Mouse (Mus musculus) CH12.LX (cell line): Measurements from ENCODE around the gene Tnc.

Experiments used
- CHD1 ChIP-seq: IDR thresholded peaks from 2 replicates; pipeline ENCODE4 v1.6.1; 2012; ENCODE audit warnings: low read depth, low read length, improper control_type of control experiment, inconsistent platforms
- CTCF ChIP-seq, 2 experiments: IDR thresholded peaks in 1 of 2; conservative IDR thresholded peaks in 1 of 2; 2 replicates each; pipeline ENCODE4 v1.5.1; 2011 to 2012; ENCODE audit warnings: low read depth in 2 of 2, low read length in 2 of 2, improper control_type of control experiment in 1 of 2, inconsistent platforms in 1 of 2, mild to moderate bottlenecking in 1 of 2, moderate library complexity in 1 of 2
- E2F4 ChIP-seq: IDR thresholded peaks from 2 replicates; pipeline ENCODE4 v1.6.1; 2011; ENCODE audit warnings: low read depth, low read length, improper control_type of control experiment; ENCODE audit not compliant: insufficient replicate concordance
- GABPA ChIP-seq: IDR thresholded peaks from 2 replicates; pipeline ENCODE4 v1.6.1; 2012; ENCODE audit warnings: low read depth, low read length, improper control_type of control experiment, inconsistent platforms; ENCODE audit not compliant: insufficient replicate concordance
- MAFK ChIP-seq: IDR thresholded peaks from 2 replicates; pipeline ENCODE4 v1.6.1; 2011; ENCODE audit warnings: low read length, improper control_type of control experiment; ENCODE audit not compliant: insufficient replicate concordance
- POLR2A ChIP-seq: IDR thresholded peaks from 2 replicates; pipeline ENCODE4 v1.6.1; 2011; ENCODE audit warnings: low read depth, mild to moderate bottlenecking, improper control_type of control experiment, low read length
- POLR2AphosphoS2 ChIP-seq: IDR thresholded peaks from 2 replicates; pipeline ENCODE4 v1.6.1; 2011; ENCODE audit warnings: low read depth, low read length, improper control_type of control experiment
- RCOR1 ChIP-seq: conservative IDR thresholded peaks from 2 replicates; pipeline ENCODE4 v1.6.1; 2012; ENCODE audit warnings: low read depth, mild to moderate bottlenecking, inconsistent platforms, low read length, improper control_type of control experiment
- TBP ChIP-seq: conservative IDR thresholded peaks from 2 replicates; pipeline ENCODE4 v1.6.1; 2011; ENCODE audit warnings: low read depth, low read length, improper control_type of control experiment
- ZC3H11A ChIP-seq: IDR thresholded peaks from 2 replicates; pipeline ENCODE4 v1.6.1; 2012; ENCODE audit warnings: low read depth, mild to moderate bottlenecking, inconsistent platforms, low read length, improper control_type of control experiment

DNA sequence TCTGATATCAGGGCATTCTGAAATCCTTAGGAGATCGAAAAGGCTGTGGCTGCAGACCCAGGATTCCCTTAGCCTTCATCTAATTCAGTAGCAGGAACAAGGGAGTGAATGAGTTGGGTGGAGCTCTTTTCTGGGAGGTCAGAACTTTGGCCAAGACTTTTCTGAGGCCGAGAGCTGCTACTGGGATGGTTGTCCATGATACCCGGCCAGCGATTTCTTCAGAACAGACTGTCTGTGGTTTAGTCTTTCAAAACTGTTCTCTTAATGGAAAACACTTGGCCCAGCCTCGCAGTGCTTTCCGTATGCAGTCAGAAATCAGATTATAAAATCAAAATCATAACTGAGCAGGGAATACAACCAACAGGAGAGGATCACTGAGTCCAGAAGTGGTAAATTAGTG, 21.2 kb downstream of the Tnc start:
- TF ChIP-seq CTCF (conservative IDR thresholded peaks at IDR 0.05 in 1 of 2, IDR thresholded peaks at IDR 0.05 in 1 of 2; ENCODE audit: low read depth in 2 of 2, low read length in 2 of 2) (no peak), MAFK (no peak), POLR2AphosphoS2 (no peak), GABPA (no peak), TBP (no peak), E2F4 (no peak), CHD1 (no peak), RCOR1 (no peak), POLR2A (no peak), ZC3H11A (no peak)
